Mouse (Mus musculus): ENCODE results near the gene Ambra1. TPM values are rescaled to one million over a fixed set of nuclear protein-coding genes. Genes with fewer than 3 reads are reported as not detected.

The Ambra1 gene
- polyA plus RNA-seq, 1 experiment from 2014 or later: 15.0 TPM

DNA sequence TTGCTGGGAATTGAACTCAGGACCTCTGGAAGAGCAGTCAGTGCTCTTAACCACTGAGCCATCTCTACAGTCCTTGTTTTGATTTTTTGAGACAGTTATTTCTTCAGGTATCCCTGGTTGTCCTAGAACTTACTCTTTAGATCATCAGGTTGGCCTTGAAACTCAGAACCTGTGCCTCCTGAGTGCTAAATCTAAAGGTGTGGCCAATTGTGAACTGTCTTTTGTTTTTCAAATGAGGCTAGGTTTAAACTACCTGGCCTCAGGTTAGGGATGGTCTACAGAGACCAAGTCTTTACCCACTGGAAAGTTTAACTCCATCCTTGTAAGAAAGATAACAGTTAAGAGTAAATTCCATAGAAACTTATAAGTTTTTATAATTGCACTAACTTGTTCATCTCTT is 23.5 kb upstream of the Ambra1 start:
- Histone ChIP-seq H3K4me3 (replicated peaks; ENCODE audit: low read length) (no peak overlapping the region), H3K4me1 (ENCODE audit: control insufficient read depth, insufficient read depth, low read length) (peaks cover 9% of the 10 kb centered on the region), H3K9me3 (replicated peaks; ENCODE audit: control insufficient read depth, low read length) (no peaks in the 10 kb centered on the region), H3K27ac (ENCODE audit: low read length) (no peak overlapping the region), H3K4me2 (ENCODE audit: low read depth, low read length) (no peak overlapping the region), H3K36me3 (ENCODE audit: control insufficient read depth, insufficient read depth, low read length) (no peaks in the 10 kb centered on the region), H3K27me3 (ENCODE audit: control insufficient read depth, insufficient read depth, low read length) (no peaks in the 10 kb centered on the region), H3K9ac (ENCODE audit: low read length) (no peak overlapping the region)
- ATAC-seq (ENCODE audit: insufficient read depth, low FRiP score): no peak

- peaks cover 18% of the 10 kb centered on the region for H3K4me1 ChIP-seq (ENCODE audit: control insufficient read depth, insufficient read depth, low read length)
- H3K9me3 ChIP-seq (replicated peaks; ENCODE audit: control insufficient read depth, low read length): no peaks in the 10 kb centered on the region
- no peak overlapping the region for H3K27ac ChIP-seq (ENCODE audit: low read length)
- no peak overlapping the region for H3K9ac ChIP-seq (ENCODE audit: low read length)
- H3K4me2 ChIP-seq (ENCODE audit: low read depth, low read length): no peak overlapping the region
- no peaks in the 10 kb centered on the region for H3K27me3 ChIP-seq (ENCODE audit: control insufficient read depth, insufficient read depth, low read length)
- 94% methylated on average over 6 of the region's 6 CpGs for WGBS
- ATAC-seq (ENCODE audit: insufficient read depth, low FRiP score): no peak
- H3K36me3 ChIP-seq (ENCODE audit: control insufficient read depth, insufficient read depth, low read length): no peaks in the 10 kb centered on the region
- H3K4me3 ChIP-seq (replicated peaks; ENCODE audit: low read length): no peak overlapping the region
Measured at GRCm38 (mm10) chr2:91708361-91708760, 21.6 kb upstream of the Ambra1 start.

- Histone ChIP-seq H3K9ac (ENCODE audit: low read length) (peak within 1 kb of the TSS; percentile 87), H3K4me1 (ENCODE audit: control insufficient read depth, insufficient read depth, low read length) (peaks cover 20% of the 10 kb centered on the region), H3K4me2 (ENCODE audit: low read depth, low read length) (peak within 1 kb of the TSS; percentile 83), H3K27me3 (ENCODE audit: control insufficient read depth, insufficient read depth, low read length) (no peaks in the 10 kb centered on the region), H3K4me3 (replicated peaks; ENCODE audit: low read length) (peak within 1 kb of the TSS; percentile 99), H3K36me3 (ENCODE audit: control insufficient read depth, insufficient read depth, low read length) (no peaks in the 10 kb centered on the region), H3K9me3 (replicated peaks; ENCODE audit: control insufficient read depth, low read length) (no peaks in the 10 kb centered on the region), H3K27ac (ENCODE audit: low read length) (peak within 1 kb of the TSS; percentile 89)
- WGBS: under 1% methylated on average over 66 of the region's 66 CpGs
- ATAC-seq (ENCODE audit: insufficient read depth, low FRiP score): peak; percentile 98
Measured at GRCm38 (mm10) chr2:91710272-91711234, 19.4 kb upstream of the Ambra1 start, which contains the start of the genes Atg13 and Harbi1. Gene Atg13 (minus strand): TSS chr2:91710576. Gene Harbi1 (plus strand): TSS chr2:91710852.

GRCm38 (mm10) chr2:91711256-91711925 is 18.5 kb upstream of the Ambra1 start:
- H3K27me3 ChIP-seq (ENCODE audit: control insufficient read depth, insufficient read depth, low read length): no peaks in the 10 kb centered on the region

GRCm38 (mm10) chr2:91714921-91715320 is 15.0 kb upstream of the Ambra1 start:
- H3K9ac ChIP-seq (ENCODE audit: low read length): no peak overlapping the region
- H3K27me3 ChIP-seq (ENCODE audit: control insufficient read depth, insufficient read depth, low read length): no peaks in the 10 kb centered on the region
- 87% methylated on average over 1 of the region's 1 CpGs for WGBS
- H3K4me3 ChIP-seq (replicated peaks; ENCODE audit: low read length): no peak overlapping the region
- no peak for ATAC-seq (ENCODE audit: insufficient read depth, low FRiP score)
- no peak overlapping the region for H3K4me2 ChIP-seq (ENCODE audit: low read depth, low read length)
- H3K36me3 ChIP-seq (ENCODE audit: control insufficient read depth, insufficient read depth, low read length): no peaks in the 10 kb centered on the region
- H3K9me3 ChIP-seq (replicated peaks; ENCODE audit: control insufficient read depth, low read length): no peaks in the 10 kb centered on the region
- H3K27ac ChIP-seq (ENCODE audit: low read length): no peak overlapping the region
- peaks cover 13% of the 10 kb centered on the region; the same call in 1 of the 2 replicates for H3K4me1 ChIP-seq (ENCODE audit: control insufficient read depth, insufficient read depth, low read length)

More at GRCm38 (mm10) chr2:91711256-91711925, 18.5 kb upstream of the Ambra1 start:
- peak overlapping the region; percentile 99 for H3K4me3 ChIP-seq (replicated peaks; ENCODE audit: low read length)
- peak overlapping the region; percentile 87 for H3K9ac ChIP-seq (ENCODE audit: low read length)
- H3K4me1 ChIP-seq (ENCODE audit: control insufficient read depth, insufficient read depth, low read length): peaks cover 20% of the 10 kb centered on the region
- H3K36me3 ChIP-seq (ENCODE audit: control insufficient read depth, insufficient read depth, low read length): no peaks in the 10 kb centered on the region
- peak overlapping the region; percentile 89 for H3K27ac ChIP-seq (ENCODE audit: low read length)
- no peaks in the 10 kb centered on the region for H3K9me3 ChIP-seq (replicated peaks; ENCODE audit: control insufficient read depth, low read length)
- ATAC-seq (ENCODE audit: insufficient read depth, low FRiP score): no peak
- 3% methylated on average over 8 of the region's 8 CpGs for WGBS
- peak overlapping the region; percentile 83 for H3K4me2 ChIP-seq (ENCODE audit: low read depth, low read length)

DNA sequence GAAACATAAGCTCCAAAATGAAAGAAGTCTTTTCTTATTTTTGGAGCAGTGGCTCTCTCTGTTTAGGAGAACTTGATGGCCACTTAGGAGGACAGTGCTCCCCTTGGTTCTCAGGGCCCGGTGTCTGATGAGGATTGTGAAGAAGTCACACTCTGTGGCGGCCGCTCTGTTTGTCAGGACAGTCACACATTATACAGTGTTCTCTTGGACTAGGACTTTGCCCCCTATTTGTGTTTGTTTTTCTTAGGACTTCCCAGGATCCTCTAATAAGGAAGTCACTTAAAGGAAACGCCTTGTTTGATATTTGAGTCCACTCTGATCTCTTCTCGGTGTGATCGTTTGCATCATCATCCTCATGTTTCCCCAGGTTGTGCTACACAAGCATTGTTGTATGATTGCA is 11.7 kb upstream of the Ambra1 start:
- Histone ChIP-seq H3K9me3 (replicated peaks; ENCODE audit: control insufficient read depth, low read length) (no peaks in the 10 kb centered on the region), H3K27me3 (ENCODE audit: control insufficient read depth, insufficient read depth, low read length) (no peaks in the 10 kb centered on the region), H3K4me2 (ENCODE audit: low read depth, low read length) (no peak overlapping the region), H3K27ac (ENCODE audit: low read length) (no peak overlapping the region), H3K4me1 (ENCODE audit: control insufficient read depth, insufficient read depth, low read length) (0 out of 2 replicates have a peak, but pooled peaks cover 2% of the 10 kb centered on the region), H3K9ac (ENCODE audit: low read length) (no peak overlapping the region), H3K36me3 (ENCODE audit: control insufficient read depth, insufficient read depth, low read length) (peaks cover 6% of the 10 kb centered on the region; the same call in 1 of the 2 replicates), H3K4me3 (replicated peaks; ENCODE audit: low read length) (no peak overlapping the region)
- no peak for ATAC-seq (ENCODE audit: insufficient read depth, low FRiP score)
- 77% methylated on average over 6 of the region's 6 CpGs for WGBS

- Histone ChIP-seq H3K36me3 (ENCODE audit: control insufficient read depth, insufficient read depth, low read length) (peaks cover 6% of the 10 kb centered on the region; the same call in 1 of the 2 replicates), H3K27ac (ENCODE audit: low read length) (no peak overlapping the region), H3K4me3 (replicated peaks; ENCODE audit: low read length) (no peak overlapping the region), H3K4me1 (ENCODE audit: control insufficient read depth, insufficient read depth, low read length) (no peaks in the 10 kb centered on the region), H3K4me2 (ENCODE audit: low read depth, low read length) (no peak overlapping the region), H3K9me3 (replicated peaks; ENCODE audit: control insufficient read depth, low read length) (no peaks in the 10 kb centered on the region), H3K9ac (ENCODE audit: low read length) (no peak overlapping the region), H3K27me3 (ENCODE audit: control insufficient read depth, insufficient read depth, low read length) (no peaks in the 10 kb centered on the region)
- ATAC-seq (ENCODE audit: insufficient read depth, low FRiP score): no peak
- 60% methylated on average over 4 of the region's 4 CpGs for WGBS
Measured at GRCm38 (mm10) chr2:91723382-91723781, 6.6 kb upstream of the Ambra1 start.

DNA sequence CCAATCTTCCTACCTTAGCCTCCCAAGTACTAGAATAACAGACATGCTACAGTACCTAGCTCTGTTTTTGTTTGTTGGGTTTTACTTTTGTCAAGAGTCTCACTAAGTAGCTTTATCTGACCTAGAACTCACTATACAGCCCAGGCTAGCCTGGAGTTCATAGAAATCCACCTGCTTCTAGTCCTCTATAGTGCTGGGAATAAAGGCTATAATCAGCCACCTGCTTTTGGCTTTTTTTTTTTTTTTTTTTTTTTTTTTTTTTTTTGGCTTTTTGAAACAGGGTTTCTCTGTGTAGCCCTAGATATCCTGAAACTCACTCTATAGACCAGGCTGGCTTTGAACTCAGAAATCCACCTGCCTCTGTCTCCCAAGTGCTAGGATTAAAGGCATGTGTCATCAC is 6.0 kb upstream of the Ambra1 start:
- no peak for ATAC-seq (ENCODE audit: insufficient read depth, low FRiP score)
- Histone ChIP-seq H3K4me3 (replicated peaks; ENCODE audit: low read length) (no peak overlapping the region), H3K27me3 (ENCODE audit: control insufficient read depth, insufficient read depth, low read length) (no peaks in the 10 kb centered on the region), H3K4me1 (ENCODE audit: control insufficient read depth, insufficient read depth, low read length) (no peaks in the 10 kb centered on the region), H3K36me3 (ENCODE audit: control insufficient read depth, insufficient read depth, low read length) (peaks cover 6% of the 10 kb centered on the region; the same call in 1 of the 2 replicates), H3K9ac (ENCODE audit: low read length) (no peak overlapping the region), H3K9me3 (replicated peaks; ENCODE audit: control insufficient read depth, low read length) (no peaks in the 10 kb centered on the region), H3K27ac (ENCODE audit: low read length) (no peak overlapping the region), H3K4me2 (ENCODE audit: low read depth, low read length) (no peak overlapping the region)

DNA sequence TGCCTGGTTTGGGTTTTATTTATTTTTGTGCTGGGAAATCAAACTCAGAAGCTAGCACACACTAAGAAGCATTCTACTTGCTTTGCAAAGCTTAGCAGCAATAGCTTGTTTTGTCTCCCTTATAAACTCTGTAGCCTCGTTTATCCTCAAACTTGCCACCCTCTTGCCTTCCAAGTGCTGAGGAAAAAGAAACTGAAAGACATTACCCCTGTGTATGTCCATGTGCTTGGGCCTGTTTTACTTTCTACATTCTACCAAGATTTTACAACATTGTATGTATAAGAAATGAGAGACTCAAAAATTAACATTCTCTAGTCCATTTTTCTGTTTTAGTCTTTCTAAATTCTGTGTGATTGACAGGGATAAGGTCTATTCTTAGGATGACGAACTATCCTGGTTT is 5.2 kb upstream of the Ambra1 start:
- no peak overlapping the region for H3K4me3 ChIP-seq (replicated peaks; ENCODE audit: low read length)
- H3K36me3 ChIP-seq (ENCODE audit: control insufficient read depth, insufficient read depth, low read length): peaks cover 6% of the 10 kb centered on the region; the same call in 1 of the 2 replicates
- no peak overlapping the region for H3K9ac ChIP-seq (ENCODE audit: low read length)
- H3K27me3 ChIP-seq (ENCODE audit: control insufficient read depth, insufficient read depth, low read length): no peaks in the 10 kb centered on the region
- no peaks in the 10 kb centered on the region for H3K4me1 ChIP-seq (ENCODE audit: control insufficient read depth, insufficient read depth, low read length)
- no peak overlapping the region for H3K4me2 ChIP-seq (ENCODE audit: low read depth, low read length)
- WGBS: 62% methylated on average over 2 of the region's 2 CpGs
- H3K9me3 ChIP-seq (replicated peaks; ENCODE audit: control insufficient read depth, low read length): no peaks in the 10 kb centered on the region
- H3K27ac ChIP-seq (ENCODE audit: low read length): no peak overlapping the region
- no peak for ATAC-seq (ENCODE audit: insufficient read depth, low FRiP score)

Data from stomach, embryonic 16.5 days (tissue).